Mouse (Mus musculus) brain, embryonic 14.5 days (tissue): ENCODE data around the gene Surf2. TPM values are rescaled to one million over a fixed set of nuclear protein-coding genes. Genes with fewer than 3 reads are reported as not detected.
A peak's percentile ranks its signal among the peaks of the same experiment; 100 is the strongest.

Source experiments
- DNase-seq: peaks from one replicate; pipeline ENCODE4 v3.0.0-alpha.2; 2011; ENCODE audit warnings: low read depth
- CTCF ChIP-seq: fragments of 200-500 bp; IDR thresholded peaks from 2 replicates; pipeline ENCODE4 v1.5.1; 2012; ENCODE audit warnings: inconsistent platforms, mild to moderate bottlenecking, moderate library complexity, borderline replicate concordance; ENCODE audit not compliant: insufficient read depth, insufficient read length; ENCODE audit errors: extremely low read depth
- POLR2A ChIP-seq: fragments of 200-500 bp; IDR thresholded peaks from 2 replicates; pipeline ENCODE4 v1.6.1; 2012; ENCODE audit warnings: mild to moderate bottlenecking, inconsistent platforms, borderline replicate concordance; ENCODE audit not compliant: poor library complexity, insufficient read depth, insufficient read length, severe bottlenecking; ENCODE audit errors: extremely low read depth
- polyA plus RNA-seq: library from polyadenylated mRNA; depleted of rRNA; stranded (reverse); fragments of >200 nt; gene quantifications from 2 replicates; pipeline ENCODE4 v1.2.3, GENCODE M21; 2012; rRNA removed

Gene Surf2
- polyA plus RNA-seq, 1 experiment = 51.2 TPM

DNA sequence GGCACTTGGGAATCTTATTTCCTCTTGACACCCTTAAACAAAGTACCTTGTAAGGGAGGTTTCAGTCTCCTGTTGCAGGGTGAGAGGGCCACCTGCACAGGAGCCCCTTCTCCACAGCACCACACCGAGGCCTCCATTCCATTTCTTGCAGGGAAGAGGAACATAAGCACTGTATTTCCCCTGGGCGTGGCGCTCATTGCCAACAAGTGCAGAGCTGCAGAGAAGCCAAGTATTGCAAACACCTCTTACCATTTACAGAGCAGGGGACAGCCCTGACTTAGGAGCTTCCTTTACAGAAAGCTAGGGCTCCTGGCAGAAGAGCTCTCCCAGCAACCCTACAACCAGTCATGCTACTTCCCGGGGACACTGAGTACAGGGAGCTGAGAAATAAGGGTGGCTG is 36.0 kb downstream of the Surf2 start:
- TF ChIP-seq CTCF (no peak), POLR2A (no peak)
- DNase-seq = no peak

- TF ChIP-seq CTCF (no peak), POLR2A (no peak)
- no peak for DNase-seq
Measured at GRCm38 (mm10) chr2:26952866-26953265, 36.7 kb downstream of the Surf2 start.

DNA sequence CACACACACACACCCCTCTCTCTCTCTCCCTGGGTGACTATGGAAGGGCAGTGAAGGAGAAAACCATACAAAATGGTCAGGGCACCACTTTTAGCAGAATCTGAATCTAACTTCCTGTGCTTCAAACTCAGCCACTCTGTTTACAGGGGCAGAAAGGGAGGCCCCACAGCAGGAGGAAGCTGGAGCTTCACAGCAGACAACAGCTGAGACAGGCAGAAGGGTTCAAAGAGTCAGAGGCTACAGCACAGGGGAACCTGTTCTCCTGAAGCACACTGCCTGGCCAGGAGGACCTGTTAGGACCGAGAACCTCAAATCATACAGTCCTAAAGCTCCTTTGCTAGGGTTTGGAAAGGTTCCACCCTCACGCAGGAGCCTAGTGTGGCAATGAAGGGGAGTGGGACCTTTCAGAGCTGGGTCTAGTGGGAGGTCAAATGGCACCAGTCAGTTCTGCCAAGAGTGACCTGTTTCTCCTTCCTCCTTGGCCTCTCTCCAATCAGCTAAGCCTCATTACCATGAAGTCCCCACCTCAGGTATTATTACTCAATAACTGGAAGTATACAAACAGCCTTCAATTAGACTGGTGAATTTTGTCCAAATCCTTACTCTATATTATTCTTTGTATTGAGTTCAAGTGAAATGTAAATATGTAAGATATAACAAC is 38.7 kb downstream of the Surf2 start:
- TF ChIP-seq POLR2A (no peak), CTCF (no peak)
- no peak for DNase-seq

DNA sequence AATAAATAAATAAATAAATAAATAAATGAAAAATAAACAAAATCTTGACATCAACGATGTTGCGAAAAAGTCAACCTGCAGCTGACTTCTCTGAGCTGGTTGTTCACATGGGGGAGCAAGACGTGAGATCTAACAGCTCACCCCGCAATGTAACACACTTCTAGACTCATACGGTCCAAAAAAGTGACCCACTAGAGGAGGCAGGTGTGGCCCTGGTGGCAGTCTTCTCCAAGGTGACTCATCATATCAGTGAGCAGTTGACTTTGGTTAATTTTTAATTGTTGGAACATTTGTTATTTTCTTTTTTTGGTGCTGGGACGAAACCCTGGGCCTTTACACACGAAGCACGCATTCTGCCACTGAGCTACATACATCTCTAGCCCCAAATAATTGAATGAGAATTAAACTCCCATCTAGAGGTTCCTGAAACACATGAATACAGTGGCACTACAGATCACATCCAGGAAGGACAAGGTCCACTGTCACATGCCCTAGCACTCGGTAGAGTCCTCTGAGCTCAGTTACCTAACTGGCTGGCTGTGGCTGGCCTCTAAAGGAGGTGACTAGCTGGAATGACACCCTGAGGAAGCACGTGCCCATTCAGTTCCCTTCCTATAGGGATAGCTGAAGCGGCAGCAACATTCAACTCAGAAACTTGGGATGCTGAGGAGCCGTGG is 40.8 kb downstream of the Surf2 start:
- no peak for DNase-seq
- TF ChIP-seq POLR2A (no peak), CTCF (no peak)

GRCm38 (mm10) chr2:26957488-26957859 is 41.3 kb downstream of the Surf2 start:
- no peak for DNase-seq
- TF ChIP-seq POLR2A = no peak
- no peak for TF ChIP-seq CTCF

- peak; percentile 20 for DNase-seq
- TF ChIP-seq POLR2A (no peak), CTCF (peak; percentile 45; the same call in 1 of the 2 replicates)
Measured at GRCm38 (mm10) chr2:26960756-26961155, 44.6 kb downstream of the Surf2 start.

DNA sequence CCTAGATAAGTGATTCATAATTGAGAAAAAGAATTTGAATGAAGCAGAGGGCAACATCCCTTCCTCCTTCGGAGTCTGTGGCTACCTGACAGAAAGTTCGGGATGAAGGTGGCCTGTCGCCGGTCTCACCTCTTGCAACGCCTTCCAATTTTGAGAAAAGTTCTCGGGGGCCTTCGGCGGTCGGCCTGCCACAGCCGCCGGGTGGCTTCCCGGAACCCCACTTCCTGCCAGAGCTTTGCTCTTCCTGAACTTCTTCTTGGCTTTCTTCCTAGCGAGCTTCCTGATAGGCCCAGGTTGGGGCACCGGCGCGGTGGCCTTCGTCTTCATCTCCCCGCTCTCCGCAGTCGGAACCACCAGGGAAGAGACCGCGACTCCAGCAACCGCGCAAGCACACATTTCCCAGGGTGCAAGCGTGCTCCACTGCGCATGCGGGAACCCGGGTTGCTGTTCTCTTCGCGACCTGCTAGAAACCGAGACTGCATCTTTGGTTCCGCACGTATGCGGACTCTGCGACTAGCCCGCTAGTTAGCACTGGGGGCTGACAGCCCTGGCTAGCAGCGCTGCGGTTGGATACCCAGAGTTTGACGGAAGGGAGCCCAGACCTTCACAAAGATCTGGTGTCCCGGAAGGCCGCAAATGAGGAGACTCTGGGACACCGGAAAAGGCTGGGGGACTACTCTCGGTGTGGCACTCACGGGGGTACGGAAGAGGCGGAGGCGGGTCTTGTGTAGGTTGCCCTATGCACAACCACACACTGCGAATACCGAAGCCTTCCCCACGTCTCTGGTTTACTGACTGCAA is 48.0 kb downstream of the Surf2 start, which contains the start of gene Rexo4:
Gene Rexo4, minus strand, starts transcription at position 464 of the 801 bp plus-strand sequence.
- DNase-seq = peak; percentile 99
- no peak for TF ChIP-seq CTCF
- peak; percentile 55; the same call in 1 of the 2 replicates for TF ChIP-seq POLR2A

DNA sequence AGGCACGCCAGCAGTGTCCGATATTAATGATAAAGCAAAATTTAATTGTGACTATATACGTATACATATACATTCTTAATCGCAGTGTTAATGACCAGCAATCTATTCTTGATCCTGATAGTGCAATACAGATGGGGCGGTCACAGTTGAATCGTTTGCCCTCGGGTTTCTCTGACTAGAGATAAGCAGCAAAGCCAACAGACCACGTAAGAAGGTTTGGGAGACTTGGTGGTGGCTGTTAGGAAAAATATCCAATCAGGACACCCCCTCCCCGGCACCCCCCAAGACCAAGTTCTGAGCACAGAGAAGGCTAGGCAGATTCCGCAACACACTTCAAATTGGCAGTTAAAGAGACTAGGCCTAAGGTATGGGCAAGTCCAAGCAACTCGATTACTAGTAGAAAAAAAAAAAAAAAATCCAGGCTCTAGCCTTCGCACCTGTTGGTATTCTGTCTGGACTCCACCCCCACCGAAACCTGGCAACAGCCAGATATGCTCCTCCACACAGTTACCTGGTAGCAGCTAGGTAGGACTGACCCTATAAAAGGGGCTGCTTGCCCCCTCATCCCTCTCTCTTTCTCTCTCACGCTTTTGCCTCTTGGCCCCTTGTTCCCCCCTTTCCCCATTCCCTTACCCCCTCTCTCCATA is 48.7 kb downstream of the Surf2 start:
- no peak for TF ChIP-seq CTCF
- no peak for DNase-seq

DNA sequence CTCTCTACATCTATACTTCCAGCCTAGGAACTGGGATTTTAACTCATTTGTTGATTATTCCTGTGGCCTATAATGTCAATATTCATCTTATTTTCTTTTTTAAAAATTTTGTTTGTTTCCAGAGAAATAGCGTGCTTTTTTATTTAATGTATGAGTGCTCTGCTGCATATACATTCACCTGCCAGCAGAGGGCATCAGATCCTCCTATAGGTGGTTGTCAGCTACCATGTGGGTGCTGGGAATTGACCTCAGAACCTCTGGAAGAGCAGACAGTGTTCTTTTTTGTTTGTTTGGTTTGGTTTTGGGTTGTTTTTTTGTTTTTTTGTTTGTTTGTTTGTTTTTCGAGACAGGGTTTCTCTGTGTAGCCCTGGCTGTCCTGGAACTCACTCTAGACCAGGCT is 51.1 kb downstream of the Surf2 start:
- TF ChIP-seq POLR2A = no peak
- no peak for TF ChIP-seq CTCF
- DNase-seq = no peak

Other genes with a start within 250 kb of the Surf2 start
- not detected in 2 replicates for gene Lcn4, start 245.1 kb upstream of the Surf2 start, polyA plus RNA-seq
- gene Abo, start 51.4 kb upstream of the Surf2 start, polyA plus RNA-seq = not detected in 2 replicates
- 24.6 and 30.1 TPM in 2 replicates for gene Surf6, start 13.5 kb upstream of the Surf2 start, polyA plus RNA-seq
- 119 and 181 TPM in 2 replicates for gene Med22, start 5.7 kb upstream of the Surf2 start, polyA plus RNA-seq
- gene Rpl7a, start 5.6 kb upstream of the Surf2 start, polyA plus RNA-seq = 1,440 and 1,580 TPM in 2 replicates
- gene Surf1, start 163 bp downstream of the Surf2 start, polyA plus RNA-seq = 60.6 and 68.5 TPM in 2 replicates
- gene Surf4, start 17.6 kb downstream of the Surf2 start, polyA plus RNA-seq = 97.7 and 102 TPM in 2 replicates
- gene Stkld1, start 17.7 kb downstream of the Surf2 start, polyA plus RNA-seq = 0.21 and 0.23 TPM in 2 replicates
- 40.8 and 46.6 TPM in 2 replicates for gene Rexo4, start 48.0 kb downstream of the Surf2 start, polyA plus RNA-seq
- gene Adamts13, start 57.0 kb downstream of the Surf2 start, polyA plus RNA-seq = 0.12 TPM in 1 of 2 replicates, not detected in the other
- gene Cacfd1, start 93.6 kb downstream of the Surf2 start, polyA plus RNA-seq = 95.9 and 110 TPM in 2 replicates
- gene Slc2a6, start 111.6 kb downstream of the Surf2 start, polyA plus RNA-seq = 7.2 and 8.2 TPM in 2 replicates
- gene Mymk, start 155.8 kb downstream of the Surf2 start, polyA plus RNA-seq = 0.26 and 0.73 TPM in 2 replicates
- gene Adamtsl2, start 163.0 kb downstream of the Surf2 start, polyA plus RNA-seq = 12.1 and 14.3 TPM in 2 replicates
- gene Fam163b, start 226.1 kb downstream of the Surf2 start, polyA plus RNA-seq = 5.6 and 7.2 TPM in 2 replicates
- gene Dbh, start 248.9 kb downstream of the Surf2 start, polyA plus RNA-seq = 0.88 and 2.7 TPM in 2 replicates